Mouse (Mus musculus) lung, embryonic 14.5 days (tissue): Measurements from ENCODE around the gene Bmp6. TPM values are rescaled to one million over a fixed set of nuclear protein-coding genes. Genes with fewer than 3 reads are reported as not detected.

Source experiments
- ATAC-seq: fragments of 200-750 bp; cut with Nextera tagmentation; 2 replicates; pipeline ENCODE4 v1.8.0; 2017; ENCODE audit warnings: mild to moderate bottlenecking, moderate TSS enrichment, moderate library complexity; ENCODE audit not compliant: insufficient read depth
- DNase-seq: peaks from one replicate; pipeline ENCODE4 v3.0.0-alpha.2; 2015
- H3K27ac ChIP-seq: fragments of 300-500 bp; sonication (generic); 2 replicates; pipeline ENCODE4 v1.5.1; 2014; ENCODE audit warnings: low read depth, mild to moderate bottlenecking, moderate library complexity
- H3K27me3 ChIP-seq: fragments of 300-500 bp; sonication (generic); 2 replicates; pipeline ENCODE4 v1.6.1; 2014; ENCODE audit warnings: low read length, control low read depth; ENCODE audit not compliant: insufficient read depth
- H3K36me3 ChIP-seq: fragments of 300-500 bp; sonication (generic); 2 replicates; pipeline ENCODE4 v1.6.1; 2014; ENCODE audit warnings: control low read depth; ENCODE audit not compliant: insufficient read depth
- H3K4me1 ChIP-seq: fragments of 300-500 bp; sonication (generic); 2 replicates; pipeline ENCODE4 v1.6.1; 2014; ENCODE audit warnings: antibody characterized with exemption, control low read depth; ENCODE audit not compliant: insufficient read depth
- H3K4me2 ChIP-seq: fragments of 300-500 bp; sonication (generic); 2 replicates; pipeline ENCODE4 v1.6.1; 2014; ENCODE audit warnings: mild to moderate bottlenecking
- H3K4me3 ChIP-seq: fragments of 300-500 bp; sonication (generic); 2 replicates; pipeline ENCODE4 v1.5.1; 2014; ENCODE audit warnings: low read depth, low read length
- H3K9ac ChIP-seq: fragments of 300-500 bp; sonication (generic); 2 replicates; pipeline ENCODE4 v1.6.1; 2014
- H3K9me3 ChIP-seq: fragments of 300-500 bp; sonication (generic); 2 replicates; pipeline ENCODE4 v1.6.1; 2016; ENCODE audit warnings: low read depth, low read length, control low read depth
- CTCF ChIP-seq: IDR thresholded peaks from 2 replicates; pipeline ENCODE4 v1.5.1; 2016; ENCODE audit warnings: antibody characterized with exemption, low read depth
- WGBS: fragments of 180-500 bp; shearing (Covaris S2); extraction: QIAGEN DNeasy Blood & Tissue Kit; methylation state at CpG from one replicate; pipeline ENCODE4 v1.1.7; 2014; 5-methylcytosine and 5-hydroxymethylcytosine counted together
- polyA plus RNA-seq: library from polyadenylated mRNA; unstranded; fragments of >200 nt; fragmentation: Nextera tagmentation; extraction: Ambion mirVana; gene quantifications from 2 replicates; pipeline ENCODE4 v1.2.1, GENCODE M21; 2014

The Bmp6 gene
- polyA plus RNA-seq, 1 experiment from 2014 or later: 1.1 TPM

DNA sequence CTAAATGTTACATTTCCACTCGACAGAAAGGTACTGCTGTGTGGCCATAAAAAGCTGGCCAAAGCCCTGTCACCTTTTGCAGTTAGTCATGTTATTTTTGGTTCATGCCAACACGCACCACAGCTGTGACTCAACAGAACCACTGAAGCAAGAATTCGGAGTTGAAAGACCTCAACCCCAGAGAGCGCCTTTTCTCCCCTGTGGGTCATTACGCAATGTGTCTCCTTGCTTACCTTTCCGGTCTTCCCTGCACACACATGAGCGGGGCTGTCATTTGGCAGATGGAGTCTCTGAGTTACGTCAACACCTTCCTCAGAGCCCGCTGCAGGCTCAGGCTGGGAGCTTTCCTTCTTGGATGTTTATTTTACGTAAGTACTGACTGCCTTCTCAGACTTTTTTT is 24.6 kb upstream of the Bmp6 start:
- no peaks in the 10 kb centered on the region for H3K4me1 ChIP-seq
- H3K9ac ChIP-seq: no peak overlapping the region
- DNase-seq (no peak), ATAC-seq (peak; percentile 55; the same call in 1 of the 2 replicates)
- H3K27ac ChIP-seq: no peak overlapping the region
- no peaks in the 10 kb centered on the region for H3K36me3 ChIP-seq
- peak overlapping the region; percentile 15; the same call in 1 of the 2 replicates for H3K4me2 ChIP-seq
- H3K27me3 ChIP-seq: no peaks in the 10 kb centered on the region
- H3K4me3 ChIP-seq: no peak overlapping the region
- no peak for TF ChIP-seq CTCF
- no peaks in the 10 kb centered on the region for H3K9me3 ChIP-seq
- 18% methylated on average over 10 of the region's 10 CpGs for WGBS

DNA sequence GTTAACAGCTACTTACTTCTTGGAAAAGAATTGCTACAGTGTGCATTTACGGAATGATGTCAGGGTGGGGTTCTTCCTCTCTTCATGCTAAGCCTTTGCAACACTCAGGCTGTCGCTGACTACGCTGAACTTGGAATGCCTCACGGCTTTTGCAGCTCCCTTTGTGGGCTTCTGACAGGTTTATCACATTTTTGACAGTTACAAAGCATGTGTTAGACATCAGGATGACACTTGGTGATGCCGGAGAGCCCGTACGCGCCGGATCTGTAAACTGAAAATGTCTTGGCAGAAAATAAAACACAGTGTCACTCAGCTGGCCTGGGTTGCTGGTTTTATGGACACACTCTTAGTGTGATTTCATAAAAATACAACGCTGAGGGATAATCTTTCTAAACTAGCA is 20.5 kb upstream of the Bmp6 start:
- no peaks in the 10 kb centered on the region for H3K4me1 ChIP-seq
- TF ChIP-seq CTCF: no peak
- H3K36me3 ChIP-seq: no peaks in the 10 kb centered on the region
- 21% methylated on average over 10 of the region's 10 CpGs for WGBS
- no peaks in the 10 kb centered on the region for H3K9me3 ChIP-seq
- peak; percentile 73; the same call in 1 of the 2 replicates for ATAC-seq
- no peaks in the 10 kb centered on the region for H3K27me3 ChIP-seq
- H3K27ac ChIP-seq: no peak overlapping the region
- no peak overlapping the region for H3K4me3 ChIP-seq
- DNase-seq: peak; percentile 88
- peak overlapping the region; percentile 1; the same call in 1 of the 2 replicates for H3K4me2 ChIP-seq
- H3K9ac ChIP-seq: no peak overlapping the region

DNA sequence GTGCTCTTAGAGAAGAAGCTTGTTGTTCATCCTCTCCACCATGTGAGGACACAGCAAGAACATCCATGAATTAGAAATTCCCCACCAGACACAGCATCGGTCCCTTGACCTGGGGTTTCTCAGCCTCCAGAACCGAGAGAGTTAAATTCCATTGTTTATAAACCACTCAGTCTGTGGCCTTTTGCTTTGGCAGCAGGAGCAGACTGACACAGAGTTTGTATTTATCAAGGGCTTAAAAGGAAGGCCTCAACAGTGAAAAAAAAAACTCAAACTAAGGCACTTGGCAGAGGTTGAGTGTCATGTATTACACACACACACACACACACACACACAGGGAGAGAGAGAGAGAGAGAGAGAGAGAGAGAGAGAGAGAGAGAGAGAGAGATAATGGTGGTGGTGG is 17.5 kb upstream of the Bmp6 start:
- ATAC-seq: peak; percentile 61
- H3K9me3 ChIP-seq: no peaks in the 10 kb centered on the region
- no peak overlapping the region for H3K4me2 ChIP-seq
- H3K4me1 ChIP-seq: no peaks in the 10 kb centered on the region
- H3K36me3 ChIP-seq: no peaks in the 10 kb centered on the region
- H3K9ac ChIP-seq: no peak overlapping the region
- no peaks in the 10 kb centered on the region for H3K27me3 ChIP-seq
- H3K4me3 ChIP-seq: no peak overlapping the region
- no peak overlapping the region for H3K27ac ChIP-seq
- 12% methylated on average over 2 of the region's 2 CpGs for WGBS
- peak; percentile 80 for DNase-seq
- TF ChIP-seq CTCF: no peak

DNA sequence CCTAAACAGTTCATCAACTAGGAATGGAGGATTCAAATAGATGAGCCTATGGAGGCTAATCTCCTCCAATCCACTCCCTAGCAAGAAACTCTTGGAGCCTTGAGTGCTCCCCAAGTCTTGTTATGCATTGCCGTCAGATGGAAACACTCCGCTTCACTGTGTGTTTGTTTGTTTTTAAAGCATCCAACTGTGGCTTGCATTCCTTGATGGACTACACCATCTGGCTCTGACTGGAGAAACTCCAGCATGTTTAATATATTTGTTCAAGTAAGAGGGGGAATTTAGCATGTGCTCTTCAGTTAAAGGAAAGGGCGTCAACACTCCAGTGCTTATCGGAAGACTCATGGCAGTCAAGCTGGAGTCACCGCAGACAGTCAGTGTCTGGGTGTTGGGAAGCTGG is 11.4 kb upstream of the Bmp6 start:
- Histone ChIP-seq H3K36me3 (no peaks in the 10 kb centered on the region), H3K4me1 (no peaks in the 10 kb centered on the region), H3K9ac (no peak overlapping the region), H3K9me3 (no peaks in the 10 kb centered on the region), H3K27me3 (no peaks in the 10 kb centered on the region), H3K27ac (no peak overlapping the region), H3K4me3 (no peak overlapping the region), H3K4me2 (no peak overlapping the region)
- DNase-seq (peak; percentile 74), ATAC-seq (no peak; the same call in 1 of the 2 replicates)
- WGBS: 59% methylated on average over 5 of the region's 5 CpGs
- TF ChIP-seq CTCF: no peak

DNA sequence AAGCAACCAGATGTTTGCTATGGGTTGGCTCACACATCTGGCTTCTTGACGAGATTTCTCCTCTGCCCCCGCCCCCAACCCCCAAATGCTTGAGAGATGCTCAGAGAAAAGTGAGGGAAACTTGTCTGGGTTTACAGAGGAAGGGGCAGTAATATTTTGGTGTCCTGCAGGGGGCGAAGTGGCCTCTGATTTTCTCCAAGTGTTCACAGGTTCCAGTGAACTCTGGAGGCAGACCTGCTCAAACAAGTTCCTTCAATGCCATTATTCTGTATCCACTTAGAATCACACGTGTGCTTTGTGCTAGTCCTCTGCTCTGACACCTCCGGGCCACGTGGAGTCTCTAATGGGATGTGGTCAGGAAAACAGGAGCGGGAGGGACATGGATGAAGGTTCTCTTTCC is 2.3 kb upstream of the Bmp6 start:
- H3K4me2 ChIP-seq: no peak overlapping the region
- no peak overlapping the region for H3K4me3 ChIP-seq
- no peaks in the 10 kb centered on the region for H3K9me3 ChIP-seq
- DNase-seq (peak; percentile 85), ATAC-seq (peak; percentile 47)
- H3K9ac ChIP-seq: no peak overlapping the region
- 24% methylated on average over 7 of the region's 7 CpGs for WGBS
- no peaks in the 10 kb centered on the region for H3K36me3 ChIP-seq
- H3K4me1 ChIP-seq: peaks cover 12% of the 10 kb centered on the region; the same call in 1 of the 2 replicates
- H3K27me3 ChIP-seq: peaks cover 41% of the 10 kb centered on the region
- H3K27ac ChIP-seq: no peak overlapping the region
- TF ChIP-seq CTCF: peak; percentile 76

DNA sequence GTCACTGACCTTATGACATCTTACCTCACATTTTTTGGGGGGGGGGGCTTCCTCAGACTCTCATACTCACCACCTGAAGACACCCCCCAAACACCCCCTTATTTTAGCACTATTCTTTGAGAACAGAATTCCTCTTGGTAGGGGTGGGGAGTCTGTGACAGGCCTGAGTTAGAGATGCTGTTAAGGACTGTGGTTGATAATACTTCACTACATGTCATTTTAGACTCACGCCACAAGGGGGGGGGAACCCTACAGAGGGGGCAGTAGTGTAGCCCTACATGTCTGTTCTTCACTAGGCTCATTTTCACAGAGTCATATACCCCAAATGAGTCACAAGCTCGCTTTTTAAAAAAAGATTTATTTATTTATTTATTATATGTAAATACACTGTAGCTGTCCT is 1.7 kb upstream of the Bmp6 start:
- H3K9ac ChIP-seq: no peak overlapping the region
- peaks cover 47% of the 10 kb centered on the region for H3K27me3 ChIP-seq
- ATAC-seq: no peak
- peak; percentile 39 for TF ChIP-seq CTCF
- no peak for DNase-seq
- peaks cover 12% of the 10 kb centered on the region; the same call in 1 of the 2 replicates for H3K4me1 ChIP-seq
- no peak overlapping the region for H3K4me2 ChIP-seq
- H3K36me3 ChIP-seq: no peaks in the 10 kb centered on the region
- H3K4me3 ChIP-seq: no peak overlapping the region
- WGBS: 73% methylated on average over 2 of the region's 2 CpGs
- H3K9me3 ChIP-seq: no peaks in the 10 kb centered on the region
- no peak overlapping the region for H3K27ac ChIP-seq

DNA sequence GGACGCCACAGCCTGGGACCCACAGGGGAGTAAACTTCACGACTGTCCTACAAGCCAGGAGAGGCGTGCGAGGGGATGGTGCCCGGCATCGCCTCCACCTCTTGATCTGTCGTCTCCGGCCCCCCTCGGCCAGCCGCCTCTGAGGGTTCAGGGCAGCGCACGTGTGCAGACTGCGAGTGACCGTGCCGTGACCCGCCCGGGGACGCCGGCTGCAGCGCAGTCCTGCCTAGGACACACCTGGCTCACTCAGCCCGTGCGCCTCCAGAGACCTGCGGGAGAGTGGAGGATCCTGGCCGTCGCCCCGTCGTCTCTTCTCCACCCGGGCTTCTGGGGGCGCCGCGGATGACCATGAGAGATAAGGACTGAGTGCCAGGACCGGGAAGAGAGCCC is 519 bp downstream of the Bmp6 start:
- Histone ChIP-seq H3K4me2 (peak overlapping the region; percentile 65), H3K9me3 (no peaks in the 10 kb centered on the region), H3K36me3 (no peaks in the 10 kb centered on the region), H3K27me3 (peaks cover 56% of the 10 kb centered on the region), H3K4me1 (peaks cover 12% of the 10 kb centered on the region; the same call in 1 of the 2 replicates), H3K9ac (peak overlapping the region; percentile 26; the same call in 1 of the 2 replicates), H3K4me3 (peak overlapping the region; percentile 40), H3K27ac (no peak overlapping the region)
- DNase-seq: no peak
- no peak for TF ChIP-seq CTCF
- peak; percentile 32 for ATAC-seq
- WGBS: under 1% methylated on average over 30 of the region's 32 CpGs
